Mouse (Mus musculus) heart, postnatal 0 days (tissue): ENCODE measurements around the gene Prkar2b. TPM values are rescaled to one million over a fixed set of nuclear protein-coding genes. Genes with fewer than 3 reads are reported as not detected.

Experiments
- ATAC-seq: fragments of 200-750 bp; cut with Nextera tagmentation; 2 replicates; pipeline ENCODE4 v1.8.0; 2017; ENCODE audit warnings: low read depth, moderate number of reproducible peaks, moderate library complexity; ENCODE audit not compliant: insufficient read depth
- DNase-seq: peaks from one replicate; pipeline ENCODE4 v3.0.0-alpha.2; 2016; ENCODE audit warnings: low spot score
- H3K27ac ChIP-seq: fragments of 300-500 bp; sonication (generic); 2 replicates; pipeline ENCODE4 v1.5.1; 2014; ENCODE audit warnings: low read depth, mild to moderate bottlenecking
- H3K27me3 ChIP-seq: fragments of 300-500 bp; sonication (generic); 2 replicates; pipeline ENCODE4 v1.6.1; 2014; ENCODE audit warnings: low read length, mixed read lengths; ENCODE audit not compliant: control insufficient read depth, insufficient read depth
- H3K36me3 ChIP-seq: fragments of 300-500 bp; sonication (generic); replicated peaks from 2 replicates; pipeline ENCODE4 v1.6.1; 2014; ENCODE audit warnings: low read length, mixed read lengths; ENCODE audit not compliant: control insufficient read depth, insufficient read depth
- H3K4me1 ChIP-seq: fragments of 300-500 bp; sonication (generic); 2 replicates; pipeline ENCODE4 v1.6.1; 2014; ENCODE audit warnings: antibody characterized with exemption; ENCODE audit not compliant: control insufficient read depth, insufficient read depth
- H3K4me2 ChIP-seq: fragments of 300-500 bp; sonication (generic); 2 replicates; pipeline ENCODE4 v1.6.1; 2014; ENCODE audit warnings: low read depth, mild to moderate bottlenecking, low read length, moderate library complexity
- H3K4me3 ChIP-seq: fragments of 300-500 bp; sonication (generic); 2 replicates; pipeline ENCODE4 v1.5.1; 2014; ENCODE audit warnings: low read depth, low read length
- H3K9ac ChIP-seq: fragments of 300-500 bp; sonication (generic); replicated peaks from 2 replicates; pipeline ENCODE4 v1.6.1; 2014; ENCODE audit warnings: low read depth, low read length, mixed read lengths
- H3K9me3 ChIP-seq: fragments of 300-500 bp; sonication (generic); replicated peaks from 2 replicates; pipeline ENCODE4 v1.6.1; 2016; ENCODE audit warnings: low read length; ENCODE audit not compliant: control insufficient read depth
- CTCF ChIP-seq: IDR thresholded peaks from 2 replicates; pipeline ENCODE4 v1.5.1; 2016; ENCODE audit warnings: antibody characterized with exemption, control low read depth, low read depth
- EP300 ChIP-seq: IDR thresholded peaks from 2 replicates; pipeline ENCODE4 v1.6.1; 2016; ENCODE audit warnings: antibody characterized with exemption, low read depth
- WGBS: fragments of 180-500 bp; shearing (Covaris S2); extraction: QIAGEN DNeasy Blood & Tissue Kit; methylation state at CpG from one replicate; pipeline ENCODE4 v1.1.7; 2014; 5-methylcytosine and 5-hydroxymethylcytosine counted together
- polyA plus RNA-seq: library from polyadenylated mRNA; unstranded; fragments of >200 nt; fragmentation: Nextera tagmentation; extraction: Ambion mirVana; gene quantifications from 2 replicates; pipeline ENCODE4 v1.2.1, GENCODE M21; 2015
- total RNA-seq: library from RNA; depleted of rRNA; stranded (reverse); fragments of >200 nt; gene quantifications from 2 replicates; pipeline ENCODE4 v1.2.3, GENCODE M21; 2014; ENCODE audit warnings: low replicate concordance

Gene Prkar2b
- total and polyA plus RNA-seq, 2 experiments from 2014 or later, result 2.6 TPM; not detected in 1

GRCm38 (mm10) chr12:31984206-31984605, 76.9 kb downstream of the Prkar2b start:
- H3K9ac ChIP-seq, result no peak overlapping the region
- 42% methylated on average over 2 of the region's 2 CpGs for WGBS
- no peak for ATAC-seq

GRCm38 (mm10) chr12:31983769-31984168, 77.3 kb downstream of the Prkar2b start:
- no peaks in the 10 kb centered on the region for H3K4me1 ChIP-seq
- no peak overlapping the region for H3K27ac ChIP-seq
- ATAC-seq (no peak), DNase-seq (no peak)
- no peaks in the 10 kb centered on the region for H3K36me3 ChIP-seq
- no peaks in the 10 kb centered on the region for H3K27me3 ChIP-seq
- no peak overlapping the region for H3K4me2 ChIP-seq
- no peak overlapping the region for H3K4me3 ChIP-seq
- 76% methylated on average over 6 of the region's 6 CpGs for WGBS
- H3K9ac ChIP-seq, result no peak overlapping the region
- H3K9me3 ChIP-seq, result no peaks in the 10 kb centered on the region
- no peak for TF ChIP-seq CTCF
- TF ChIP-seq EP300, result no peak

More at GRCm38 (mm10) chr12:31984206-31984605, 76.9 kb downstream of the Prkar2b start:
- Histone ChIP-seq H3K4me3 (no peak overlapping the region), H3K4me2 (no peak overlapping the region), H3K4me1 (no peaks in the 10 kb centered on the region), H3K9me3 (no peaks in the 10 kb centered on the region), H3K36me3 (no peaks in the 10 kb centered on the region), H3K27ac (no peak overlapping the region), H3K27me3 (no peaks in the 10 kb centered on the region)
- no peak for DNase-seq
- TF ChIP-seq EP300 (no peak), CTCF (no peak)

- Histone ChIP-seq H3K36me3 (no peaks in the 10 kb centered on the region), H3K9me3 (no peaks in the 10 kb centered on the region), H3K4me1 (no peaks in the 10 kb centered on the region), H3K4me2 (no peak overlapping the region), H3K27me3 (no peaks in the 10 kb centered on the region), H3K27ac (no peak overlapping the region), H3K4me3 (no peak overlapping the region), H3K9ac (no peak overlapping the region)
- WGBS, result 68% methylated on average over 7 of the region's 7 CpGs
- no peak for ATAC-seq
- TF ChIP-seq CTCF (no peak), EP300 (no peak)
- DNase-seq, result no peak
Measured at GRCm38 (mm10) chr12:31983238-31983637, 77.9 kb downstream of the Prkar2b start.

- 75% methylated on average over 12 of the region's 12 CpGs for WGBS
- ATAC-seq (no peak), DNase-seq (no peak)
- TF ChIP-seq CTCF, result no peak
- no peak for TF ChIP-seq EP300
- Histone ChIP-seq H3K9ac (no peak overlapping the region), H3K27me3 (no peaks in the 10 kb centered on the region), H3K9me3 (no peaks in the 10 kb centered on the region), H3K4me1 (no peaks in the 10 kb centered on the region), H3K4me2 (no peak overlapping the region), H3K27ac (no peak overlapping the region), H3K36me3 (no peaks in the 10 kb centered on the region), H3K4me3 (no peak overlapping the region)
Measured at GRCm38 (mm10) chr12:31977613-31978195, 83.4 kb downstream of the Prkar2b start.

- H3K27me3 ChIP-seq, result no peaks in the 10 kb centered on the region
- no peaks in the 10 kb centered on the region for H3K9me3 ChIP-seq
- no peaks in the 10 kb centered on the region for H3K4me1 ChIP-seq
- whole genome bisulfite sequencing, result 51% methylated on average over 7 of the region's 7 CpGs
- peak; percentile 55 for TF ChIP-seq CTCF
- no peak for TF ChIP-seq EP300
- H3K36me3 ChIP-seq, result no peaks in the 10 kb centered on the region
- no peak overlapping the region for H3K4me2 ChIP-seq
- no peak overlapping the region for H3K4me3 ChIP-seq
- H3K27ac ChIP-seq, result no peak overlapping the region
- DNase-seq (peak; percentile 16), ATAC-seq (no peak)
- H3K9ac ChIP-seq, result no peak overlapping the region
Measured at GRCm38 (mm10) chr12:31976544-31976943, 84.6 kb downstream of the Prkar2b start.
